Mouse (Mus musculus): ENCODE results near the gene Cdpf1. TPM values are rescaled to one million over a fixed set of nuclear protein-coding genes. Genes with fewer than 3 reads are reported as not detected.
"Not testable (repeated sequence)": the region's sequence is repeated elsewhere in the genome, so short reads cannot be mapped to it uniquely, and the experiment has no call there.

The Cdpf1 gene
- total RNA-seq, 2 experiments from 2014 or later, result 31.0 to 33.8 TPM

GRCm38 (mm10) chr15:85810462-85810805 is 1.1 kb downstream of the Cdpf1 start:
- intact Hi-C loops (cut with DNase I), result loop anchor here (5.0 kb wide), 2 partner anchors 73 to 213 kb away; no protein-coding TSS in a partner anchor
- DNase-seq, result no peak

- intact Hi-C loops (cut with DNase I), result no loop called here
- no peak for DNase-seq
Observed at GRCm38 (mm10) chr15:85809091-85809490, 2.4 kb downstream of the Cdpf1 start.

DNA sequence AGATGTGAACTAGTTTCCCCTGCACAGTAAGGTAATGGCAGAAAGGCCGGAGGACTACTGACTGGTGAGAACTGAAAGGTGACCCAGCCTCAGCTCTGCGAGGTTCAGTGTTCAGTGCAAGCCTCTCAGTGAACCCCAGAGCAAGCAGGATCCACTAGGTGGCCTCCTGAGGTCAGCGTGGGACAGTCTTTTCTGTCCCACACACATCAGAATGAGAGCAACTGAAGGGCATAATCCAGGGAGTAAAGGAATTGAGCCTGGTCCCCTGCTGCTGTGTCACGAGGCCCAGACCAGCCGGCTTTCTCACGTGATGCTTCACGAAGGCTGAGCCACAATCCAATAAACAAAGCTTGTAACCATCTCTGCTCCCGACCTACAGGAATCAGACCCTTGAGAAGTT is 3.1 kb downstream of the Cdpf1 start:
- no peak for DNase-seq

GRCm38 (mm10) chr15:85808031-85808430 is 3.5 kb downstream of the Cdpf1 start:
- DNase-seq, result no peak
- intact Hi-C loops (cut with DNase I), result no loop called here

More for the DNA sequence above, 3.1 kb downstream of the Cdpf1 start:
- intact Hi-C loops (cut with DNase I), result no loop called here

DNA sequence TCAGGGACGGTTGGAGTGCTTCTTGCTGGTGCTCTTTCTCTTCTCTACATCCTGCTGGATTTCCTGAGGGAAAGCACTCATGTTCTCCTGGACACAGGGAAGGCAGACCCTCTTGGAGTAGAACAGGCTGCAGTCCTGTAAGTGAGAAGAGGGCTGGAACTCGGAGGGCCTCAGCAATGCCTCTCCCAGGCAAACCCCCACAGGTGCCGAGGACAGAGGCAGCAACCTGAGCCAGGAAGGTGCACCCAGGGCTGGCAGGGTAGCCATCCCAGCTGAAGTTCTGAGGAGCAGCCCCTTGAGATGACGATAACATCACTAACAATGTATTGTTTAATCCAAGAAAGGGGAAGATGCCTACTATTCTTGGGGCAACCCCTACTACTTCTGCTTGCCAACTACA is 4.1 kb downstream of the Cdpf1 start:
- DNase-seq, result no peak
- intact Hi-C loops (cut with DNase I), result no loop called here

DNA sequence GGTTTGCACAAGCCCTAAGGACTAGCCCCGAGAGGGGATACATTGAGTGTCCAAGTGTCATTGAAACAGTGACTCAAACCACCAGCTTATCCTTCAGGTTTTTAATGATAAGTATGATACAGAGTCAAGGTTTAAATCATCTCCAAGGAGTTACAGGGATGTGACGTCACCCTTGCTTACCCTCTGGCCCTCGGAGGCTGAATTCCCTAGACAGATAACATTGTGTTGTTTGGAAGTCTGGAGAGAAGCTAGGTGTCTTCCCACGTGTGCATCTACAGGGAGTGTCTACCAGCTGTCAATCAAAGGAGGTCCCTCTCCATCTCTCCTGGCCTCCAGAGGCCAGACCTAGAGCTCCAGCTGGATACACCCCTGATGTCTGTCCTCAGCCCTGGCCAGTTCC is 4.6 kb downstream of the Cdpf1 start:
- no peak for DNase-seq
- intact Hi-C loops (cut with DNase I), result no loop called here

- intact Hi-C loops (cut with DNase I), result no loop called here
- peak; percentile 47 to 70 for DNase-seq
Observed at GRCm38 (mm10) chr15:85802931-85803330, 8.6 kb downstream of the Cdpf1 start.

DNA sequence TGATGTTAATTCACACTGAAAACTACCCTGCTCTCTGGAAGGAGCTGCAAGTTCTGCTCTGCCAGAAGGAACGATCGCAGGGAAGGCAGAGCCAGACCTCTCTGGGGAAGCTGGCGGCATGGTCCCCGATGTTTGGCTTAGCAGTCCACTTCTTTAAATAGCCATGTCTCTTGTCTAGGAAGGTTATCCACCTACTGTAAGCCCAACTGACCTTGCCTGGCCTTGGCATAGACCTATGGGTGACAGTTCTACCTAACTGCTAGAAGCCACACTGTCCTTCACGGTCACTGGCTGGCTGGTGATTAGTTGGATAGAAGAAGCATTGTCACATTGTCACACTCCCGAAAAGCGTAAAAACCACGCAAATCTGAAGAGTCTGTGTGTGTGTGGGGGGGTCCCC is 12.8 kb downstream of the Cdpf1 start:
- peak; percentile 39 to 52 for DNase-seq
- intact Hi-C loops (cut with DNase I), result no loop called here

GRCm38 (mm10) chr15:85795516-85795915 is 16.0 kb downstream of the Cdpf1 start:
- no peak for DNase-seq
- intact Hi-C loops (cut with DNase I), result no loop called here

DNA sequence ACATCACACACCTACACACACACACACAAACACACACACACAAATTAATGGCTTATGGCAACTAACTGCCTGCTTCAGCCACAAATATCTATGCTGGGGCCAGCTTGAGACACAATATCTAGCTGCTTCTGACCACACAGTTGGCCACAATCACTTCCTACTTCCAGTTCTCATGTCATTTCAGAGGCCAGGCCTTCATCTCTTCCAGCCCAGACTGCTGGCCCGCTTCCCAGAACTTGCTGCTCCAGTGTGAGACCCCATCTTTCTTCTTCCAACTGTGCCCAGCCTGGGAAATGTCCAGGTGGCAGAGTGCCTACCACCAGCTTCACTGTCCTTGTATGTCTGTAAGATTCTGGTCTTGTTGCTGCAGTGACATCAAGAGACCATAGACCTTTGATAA is 18.7 kb downstream of the Cdpf1 start:
- intact Hi-C loops (cut with DNase I), result no loop called here
- DNase-seq, result peak; percentile 78 to 84

DNA sequence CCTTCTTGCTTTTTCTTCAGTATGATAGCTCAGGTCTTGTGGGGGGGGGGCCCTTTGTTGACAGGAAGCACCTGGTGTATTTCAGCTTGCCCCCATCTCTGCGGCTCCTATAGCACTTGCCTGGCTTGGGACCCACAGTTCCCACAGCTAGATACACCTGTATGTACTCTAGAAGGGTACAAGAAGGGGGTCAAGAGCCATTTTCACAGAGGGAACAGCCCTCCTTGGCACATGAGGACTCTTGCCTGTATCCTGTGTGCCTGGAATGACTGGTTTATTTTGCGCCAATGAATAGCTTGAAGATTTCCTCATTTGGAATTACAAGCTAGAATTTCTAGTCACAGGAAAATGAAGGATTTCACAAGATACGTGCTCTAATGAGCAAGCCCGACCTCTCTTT is 20.0 kb downstream of the Cdpf1 start:
- intact Hi-C loops (cut with DNase I), result no loop called here
- DNase-seq, result no peak

DNA sequence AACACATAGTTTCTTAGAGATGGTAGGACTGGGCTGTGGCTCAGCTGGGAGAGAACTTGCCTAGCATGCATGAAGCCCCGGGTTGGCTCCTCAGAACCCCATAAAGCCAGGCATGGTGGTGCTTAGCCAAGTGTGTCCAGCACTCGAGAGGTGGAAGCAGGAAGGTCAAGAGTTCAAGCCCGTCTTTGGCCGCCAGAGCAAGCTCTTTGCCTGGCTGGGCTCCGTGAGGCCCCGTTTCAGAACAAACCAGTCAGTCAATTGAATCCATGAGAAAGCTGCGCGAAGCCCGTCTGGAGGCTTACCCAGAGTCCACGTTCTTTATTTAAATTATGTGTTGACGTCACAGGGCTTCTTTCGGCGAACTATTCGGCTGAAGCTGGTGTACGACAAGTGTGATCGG is 22.9 kb downstream of the Cdpf1 start:
- intact Hi-C loops (cut with DNase I), result no loop called here
- DNase-seq, result no peak

- intact Hi-C loops (cut with DNase I), result no loop called here
Observed at GRCm38 (mm10) chr15:85788051-85788450, 23.4 kb downstream of the Cdpf1 start.

GRCm38 (mm10) chr15:85787482-85787881 is 24.0 kb downstream of the Cdpf1 start:
- intact Hi-C loops (cut with DNase I), result no loop called here

More at GRCm38 (mm10) chr15:85788051-85788450, 23.4 kb downstream of the Cdpf1 start:
- no peak for DNase-seq

DNA sequence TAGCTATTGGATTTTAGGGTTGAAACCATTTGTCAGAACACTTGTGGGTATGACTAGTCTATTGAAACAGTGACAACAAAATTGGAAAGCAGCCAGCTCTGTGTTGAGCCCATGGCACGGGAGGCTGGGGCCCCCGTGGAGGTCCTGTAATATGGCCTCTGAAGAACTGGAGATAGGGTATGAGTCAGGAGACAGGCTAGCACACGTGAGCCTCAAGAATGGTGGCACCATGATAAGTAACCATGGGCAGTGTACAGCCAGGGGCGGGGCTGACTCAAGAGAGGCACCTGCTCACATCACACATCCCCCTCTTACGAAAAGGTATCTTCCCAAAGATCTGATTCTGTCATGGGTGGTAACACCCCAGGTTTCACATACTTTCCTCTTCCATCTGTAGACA is 24.8 kb downstream of the Cdpf1 start:
- DNase-seq, result no peak
- intact Hi-C loops (cut with DNase I), result no loop called here

More at GRCm38 (mm10) chr15:85787482-85787881, 24.0 kb downstream of the Cdpf1 start:
- no peak for DNase-seq

- DNase-seq, result no peak
- intact Hi-C loops (cut with DNase I), result no loop called here
Observed at GRCm38 (mm10) chr15:85784341-85784740, 27.2 kb downstream of the Cdpf1 start.

DNA sequence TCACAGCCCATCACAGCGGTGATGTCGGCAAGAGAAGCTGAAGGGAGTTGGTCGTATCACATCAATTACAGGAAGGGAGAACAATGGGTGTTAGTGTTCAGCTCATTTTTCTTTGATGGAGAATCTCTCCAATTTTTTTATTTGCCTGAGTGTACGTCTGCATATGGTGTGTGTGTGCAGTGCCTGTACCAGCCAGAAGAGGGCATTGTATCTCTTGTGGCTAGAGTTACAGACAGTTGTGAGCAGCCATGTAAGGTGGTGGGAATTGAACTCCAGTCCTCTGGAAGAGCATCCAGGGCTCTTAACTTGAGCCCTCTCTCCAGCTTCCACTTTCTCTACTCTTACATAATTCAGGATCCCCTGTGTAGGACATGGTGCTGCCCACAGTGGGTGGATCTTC is 28.4 kb downstream of the Cdpf1 start:
- DNase-seq, result no peak
- intact Hi-C loops (cut with DNase I), result no loop called here

DNA sequence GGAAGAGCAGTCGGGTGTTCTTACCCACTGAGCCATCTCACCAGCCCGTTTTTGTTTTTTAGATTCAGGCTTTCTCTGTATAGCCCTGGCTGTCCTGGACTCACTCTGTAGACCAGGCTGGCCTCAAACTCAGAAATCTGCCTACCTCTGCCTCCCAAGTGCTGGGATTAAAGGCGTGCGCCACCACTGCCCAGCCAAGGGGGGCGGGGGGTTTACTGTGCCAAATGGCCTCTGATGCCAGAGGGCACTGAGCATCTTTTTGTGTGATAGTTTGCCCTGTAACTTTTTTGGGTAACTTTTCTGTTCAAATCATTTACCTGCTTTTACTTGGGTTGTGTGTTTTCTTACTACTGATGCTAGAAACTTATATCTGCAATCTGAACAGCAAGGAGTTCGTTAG is 32.6 kb downstream of the Cdpf1 start:
- intact Hi-C loops (cut with DNase I), result not testable (repeated sequence)

GRCm38 (mm10) chr15:85776771-85777170 is 34.7 kb downstream of the Cdpf1 start:
- peak in 1 of 2 experiments; percentile 28 for DNase-seq

More for the DNA sequence above, 32.6 kb downstream of the Cdpf1 start:
- DNase-seq, result not testable (repeated sequence)

DNA sequence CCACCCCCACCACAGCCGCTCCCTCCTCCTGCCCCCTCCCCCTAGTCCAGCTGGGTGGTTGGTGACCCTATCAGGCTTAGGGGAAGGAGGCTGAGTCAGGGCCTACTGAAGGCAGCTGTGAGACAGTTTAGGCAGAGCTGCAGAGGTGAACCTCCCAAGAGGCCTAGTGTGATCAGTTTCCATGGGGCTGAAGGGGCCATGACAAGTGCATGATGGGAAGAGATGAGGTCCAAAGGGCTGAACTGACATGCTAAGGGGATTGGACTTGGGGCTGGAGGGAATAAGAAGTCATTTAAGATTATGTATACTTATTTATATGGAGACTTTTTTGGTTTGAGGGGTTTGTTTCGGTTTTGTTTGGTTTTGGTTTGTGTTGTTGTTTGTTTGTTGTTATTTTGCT is 35.3 kb downstream of the Cdpf1 start:
- no peak for DNase-seq
- intact Hi-C loops (cut with DNase I), result no loop called here

More at GRCm38 (mm10) chr15:85776771-85777170, 34.7 kb downstream of the Cdpf1 start:
- intact Hi-C loops (cut with DNase I), result no loop called here

- DNase-seq, result no peak
- intact Hi-C loops (cut with DNase I), result no loop called here
Observed at GRCm38 (mm10) chr15:85775001-85775400, 36.5 kb downstream of the Cdpf1 start.

DNA sequence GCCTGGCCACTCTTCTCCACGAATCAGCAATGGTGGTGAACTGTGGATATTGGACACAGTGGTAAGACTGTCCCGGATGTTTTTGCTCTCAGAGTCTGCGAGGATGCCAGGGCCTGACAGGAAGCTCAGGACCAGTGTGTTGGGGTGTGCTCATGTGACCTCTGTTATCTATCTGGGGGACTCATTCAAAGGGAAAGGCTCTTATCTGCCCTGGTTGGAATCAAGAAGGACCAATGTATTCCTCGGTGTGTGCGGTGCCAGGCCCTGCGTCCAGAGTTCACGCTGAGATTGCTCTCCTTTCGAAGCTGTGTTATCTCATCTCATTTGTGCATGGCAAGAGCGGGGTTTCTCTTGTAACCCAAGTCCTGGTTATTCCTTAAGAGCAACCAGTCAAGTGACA is 37.1 kb downstream of the Cdpf1 start:
- intact Hi-C loops (cut with DNase I), result no loop called here
- no peak for DNase-seq

DNA sequence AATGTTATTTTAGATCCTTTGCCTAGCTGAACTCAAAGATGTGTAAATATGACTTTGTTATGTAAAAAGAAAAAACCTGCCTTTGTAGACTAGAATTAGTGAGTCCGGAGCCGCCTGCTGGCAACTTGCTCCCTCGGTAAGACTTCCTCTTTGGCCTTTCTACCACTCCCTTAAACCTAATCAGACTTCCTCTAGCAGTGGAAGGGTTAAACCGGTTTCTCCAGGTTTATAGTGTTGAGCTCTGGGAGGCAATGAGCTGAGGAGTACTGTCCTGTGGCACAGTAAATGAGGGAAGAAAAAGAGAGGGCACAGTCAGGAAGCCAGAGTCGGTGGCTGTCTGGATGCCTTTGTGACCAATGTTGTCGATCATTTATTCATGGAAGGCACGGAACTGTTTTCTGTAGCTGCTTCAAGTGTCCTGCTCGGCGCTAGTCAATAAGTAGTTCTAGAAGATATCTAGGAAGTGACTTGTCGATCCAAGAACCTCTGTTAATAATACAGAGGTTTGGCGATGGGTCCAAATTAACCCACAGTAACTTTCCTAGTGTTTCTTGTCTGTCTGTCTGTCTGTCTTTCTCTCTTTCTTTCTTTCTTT is 39.3 kb downstream of the Cdpf1 start:
- intact Hi-C loops (cut with DNase I), result no loop called here
- DNase-seq, result no peak

All from heart, postnatal 14 days (tissue).